Mouse (Mus musculus) testis, postnatal 14 days (tissue): ENCODE data around the gene Npl.
"Not testable (repeated sequence)": the region's sequence is repeated elsewhere in the genome, so short reads cannot be mapped to it uniquely, and the experiment has no call there.

Experiments
- DNase-seq: peaks from one replicate; pipeline ENCODE4 v3.0.0; 2021; ENCODE audit warnings: low spot score

The Npl gene

GRCm38 (mm10) chr1:153489132-153489531, 60.7 kb downstream of the Npl start:
- peak; percentile 32 for DNase-seq

DNA sequence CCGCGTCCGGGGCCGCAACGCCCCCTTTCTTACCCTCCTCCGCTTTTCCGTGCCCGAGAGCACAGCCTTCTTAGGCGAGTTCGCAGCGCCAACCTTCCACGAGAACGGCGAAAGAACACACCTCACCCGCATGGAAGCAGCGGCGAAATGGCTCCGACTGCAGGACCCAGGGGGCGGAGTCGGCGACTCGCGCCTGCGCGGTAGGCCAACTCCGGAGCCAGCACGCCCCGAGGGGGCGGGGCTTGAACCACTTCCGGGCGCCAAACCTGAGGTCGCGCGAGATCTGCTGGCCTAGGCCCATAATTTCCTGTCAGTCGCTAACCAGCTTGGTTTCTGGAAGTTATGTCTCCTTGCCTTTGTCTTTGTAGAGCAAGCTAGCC, 62.4 kb downstream of the Npl start, which contains the start of gene Dhx9:
TSS of gene Dhx9 (minus strand) at position 161 of the 380 bp plus-strand sequence.
- DNase-seq: peak; percentile 98

DNA sequence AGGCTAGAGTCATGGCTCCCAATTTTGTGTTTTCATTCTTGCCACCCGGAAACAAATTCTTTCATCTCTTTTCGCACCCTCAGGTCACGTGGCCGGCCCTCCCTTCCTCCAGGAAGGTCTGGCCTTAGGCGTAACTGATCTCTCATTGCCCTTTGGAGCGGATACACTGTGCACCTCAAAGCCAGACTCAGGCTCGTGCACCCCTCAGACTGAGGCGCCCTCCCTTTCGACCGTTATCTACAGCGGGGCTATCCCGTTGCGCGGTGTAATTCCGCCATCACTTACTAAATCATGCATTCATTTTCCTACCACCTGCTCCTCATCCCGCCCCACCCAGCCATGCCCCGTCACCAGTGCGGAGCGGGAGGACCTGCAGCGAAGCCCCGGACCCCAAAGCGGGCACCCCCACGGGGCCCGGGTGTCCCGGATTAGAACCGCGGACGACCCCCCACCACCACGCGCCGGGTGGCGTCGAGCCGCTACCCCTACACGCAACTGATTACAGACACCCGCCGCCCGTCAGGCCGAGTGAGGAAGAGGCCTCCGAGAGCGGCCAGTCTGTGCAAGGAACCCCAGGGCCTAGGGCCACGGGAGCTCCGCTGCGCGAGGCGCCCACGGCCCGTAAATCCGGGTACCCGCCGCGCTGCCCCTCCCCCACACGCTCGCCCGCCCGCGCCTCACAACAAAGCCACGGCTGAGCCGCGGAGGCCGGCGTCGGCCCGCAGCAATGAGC, 62.9 kb downstream of the Npl start:
- DNase-seq: peak; percentile 86

DNA sequence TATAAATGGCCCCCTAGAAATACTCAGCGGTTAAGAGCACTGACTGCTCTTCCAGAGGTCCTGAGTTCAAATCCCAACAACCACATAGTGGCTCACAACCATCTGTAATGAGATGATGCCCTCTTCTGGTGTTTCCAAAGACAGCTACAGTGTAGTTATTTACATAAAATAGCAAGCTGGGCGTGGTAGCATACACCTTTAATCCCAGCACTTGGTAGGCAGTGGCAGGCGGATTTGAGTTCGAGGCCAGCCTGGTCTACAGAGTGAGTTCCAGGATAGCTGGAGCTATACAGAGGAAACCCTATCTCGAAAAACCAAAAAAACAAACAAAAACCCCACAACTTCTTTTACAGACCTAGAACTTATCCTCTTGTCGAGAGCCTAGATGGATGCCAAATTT, 63.7 kb downstream of the Npl start:
- not testable (repeated sequence) for DNase-seq

DNA sequence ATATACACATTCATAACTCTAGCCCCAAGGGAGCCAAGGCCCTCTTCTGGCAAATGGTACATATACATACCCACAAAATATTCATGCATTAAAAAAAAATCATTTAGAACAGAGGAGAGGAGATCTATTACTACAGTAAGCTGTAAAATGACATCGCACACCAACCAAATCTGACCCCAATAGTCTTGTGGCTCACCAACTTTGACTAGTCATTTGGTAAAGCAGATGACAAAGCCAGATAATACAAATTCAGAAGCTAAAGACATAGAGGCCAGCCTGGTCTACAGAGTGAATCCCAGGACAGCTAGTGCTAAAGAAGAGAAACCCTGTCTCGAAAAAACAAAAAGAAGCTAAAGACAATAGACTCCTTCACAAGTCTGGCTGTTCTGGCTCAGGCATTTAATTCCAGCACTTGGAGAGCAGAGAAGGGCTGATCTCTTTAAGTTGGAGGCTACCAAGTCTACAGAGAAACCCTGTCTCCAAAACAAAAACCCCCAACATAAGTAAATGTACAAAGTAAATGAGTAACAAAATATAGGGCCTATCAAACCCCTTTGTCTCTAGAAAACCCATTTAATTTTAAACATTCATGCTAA, 64.5 kb downstream of the Npl start:
- no peak for DNase-seq

DNA sequence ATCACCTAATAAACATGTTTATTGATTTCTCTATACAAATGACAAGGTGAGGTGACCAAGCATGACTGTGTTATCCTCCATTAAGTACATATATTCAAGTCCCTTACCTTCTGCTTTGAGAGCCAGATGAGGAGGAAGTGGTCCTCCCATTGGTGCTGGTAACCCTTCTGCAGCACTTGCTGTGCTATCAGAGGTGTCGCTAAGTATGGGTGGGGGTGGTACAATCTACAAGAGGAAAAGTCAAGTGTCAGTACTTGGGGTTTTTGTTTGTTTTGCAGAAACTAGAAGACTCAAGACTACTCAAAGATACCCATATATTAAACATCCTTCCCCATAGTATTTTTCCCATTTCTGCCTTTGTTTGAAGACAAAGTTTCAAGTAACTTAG, 68.8 kb downstream of the Npl start:
- DNase-seq: no peak

DNA sequence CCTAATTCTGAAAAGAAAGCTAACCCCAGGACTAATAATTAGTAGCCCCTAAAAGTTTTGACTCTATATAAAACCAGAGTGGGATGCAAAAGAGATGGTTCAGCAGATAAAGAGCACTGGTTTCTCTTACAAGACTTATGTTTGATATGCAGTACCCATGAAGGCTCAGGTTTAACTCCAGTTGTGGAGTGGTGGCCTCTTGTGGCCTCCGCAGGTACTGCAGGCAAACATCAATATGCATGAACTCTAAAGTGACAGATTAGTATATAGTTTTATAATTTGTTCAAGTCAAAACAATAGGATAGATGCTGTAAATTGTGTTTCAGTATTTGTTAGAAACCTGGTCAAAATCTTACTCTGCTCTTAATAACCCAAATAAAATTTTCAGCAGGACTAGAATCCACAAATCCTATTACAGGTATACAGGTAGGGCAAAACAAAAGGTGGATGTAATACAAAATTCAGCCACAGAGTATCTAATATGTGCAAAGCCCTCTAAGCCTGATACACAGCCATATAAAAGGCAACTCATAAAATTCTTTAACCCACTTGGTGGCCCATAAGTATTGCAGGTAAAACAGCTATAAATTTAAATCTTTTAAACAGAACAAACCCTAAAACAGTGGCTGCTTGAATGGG, 69.3 kb downstream of the Npl start:
- DNase-seq: no peak

GRCm38 (mm10) chr1:153479296-153479695, 70.5 kb downstream of the Npl start:
- DNase-seq: no peak

DNA sequence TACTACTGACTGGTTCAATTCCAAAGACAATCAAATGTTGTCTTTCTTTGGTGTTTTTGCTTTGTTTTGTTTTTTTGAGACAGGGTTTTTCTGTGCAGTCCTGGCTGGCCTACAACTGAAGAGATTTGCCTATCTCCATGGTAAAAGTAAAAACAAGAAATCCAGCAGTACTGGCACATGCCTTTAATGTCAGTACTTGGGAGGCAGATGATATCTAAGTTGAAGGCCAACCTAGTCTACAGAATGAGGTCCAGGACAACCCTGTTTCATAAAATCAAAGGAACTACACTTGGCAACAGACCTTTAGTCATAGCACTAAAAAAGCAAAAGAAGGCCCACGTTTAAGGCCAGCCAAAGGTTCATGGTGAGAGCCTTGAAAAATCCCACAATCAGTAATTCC, 88.0 kb downstream of the Npl start:
- no peak for DNase-seq

GRCm38 (mm10) chr1:153456137-153456536, 93.7 kb downstream of the Npl start:
- DNase-seq: no peak

GRCm38 (mm10) chr1:153453146-153453642, 96.7 kb downstream of the Npl start:
- DNase-seq: no peak
